Mouse (Mus musculus) neural tube, embryonic 11.5 days (tissue): ENCODE measurements around the gene Arhgef40. TPM values are rescaled to one million over a fixed set of nuclear protein-coding genes. Genes with fewer than 3 reads are reported as not detected.
A peak's percentile ranks its signal among the peaks of the same experiment; 100 is the strongest.

ENCODE experiments used
- ATAC-seq: fragments of 200-750 bp; cut with Nextera tagmentation; 2 replicates; pipeline ENCODE4 v1.8.0; 2017; ENCODE audit warnings: moderate number of reproducible peaks, mild to moderate bottlenecking, moderate TSS enrichment, moderate library complexity; ENCODE audit not compliant: insufficient read depth, low FRiP score, low TSS enrichment
- DNase-seq: peaks from one replicate; pipeline ENCODE4 v3.0.0-alpha.2; 2015; ENCODE audit warnings: low spot score
- H3K27ac ChIP-seq: fragments of 300-500 bp; sonication (generic); 2 replicates; pipeline ENCODE4 v1.5.1; 2014; ENCODE audit warnings: low read depth, mild to moderate bottlenecking, low read length
- H3K27me3 ChIP-seq: fragments of 300-500 bp; sonication (generic); 2 replicates; pipeline ENCODE4 v1.6.1; 2014; ENCODE audit warnings: mild to moderate bottlenecking, low read length, mixed read lengths; ENCODE audit not compliant: control insufficient read depth, insufficient read depth
- H3K36me3 ChIP-seq: fragments of 300-500 bp; sonication (generic); 2 replicates; pipeline ENCODE4 v1.6.1; 2014; ENCODE audit warnings: mild to moderate bottlenecking, low read length, moderate library complexity, mixed read lengths; ENCODE audit not compliant: control insufficient read depth, insufficient read depth
- H3K4me1 ChIP-seq: fragments of 300-500 bp; sonication (generic); 2 replicates; pipeline ENCODE4 v1.6.1; 2014; ENCODE audit warnings: low read length, mixed read lengths; ENCODE audit not compliant: control insufficient read depth, insufficient read depth
- H3K4me2 ChIP-seq: fragments of 300-500 bp; sonication (generic); 2 replicates; pipeline ENCODE4 v1.6.1; 2014; ENCODE audit warnings: low read depth, mild to moderate bottlenecking, moderate library complexity
- H3K4me3 ChIP-seq: fragments of 300-500 bp; sonication (generic); 2 replicates; pipeline ENCODE4 v1.5.1; 2014; ENCODE audit warnings: low read depth, low read length
- H3K9ac ChIP-seq: fragments of 300-500 bp; sonication (generic); 2 replicates; pipeline ENCODE4 v1.6.1; 2014; ENCODE audit warnings: mild to moderate bottlenecking, low read length
- H3K9me3 ChIP-seq: fragments of 300-500 bp; sonication (generic); 2 replicates; pipeline ENCODE4 v1.6.1; 2016; ENCODE audit warnings: low read length; ENCODE audit not compliant: control insufficient read depth
- WGBS: fragments of 180-500 bp; shearing (Covaris S2); extraction: QIAGEN DNeasy Blood & Tissue Kit; methylation state at CpG from one replicate; pipeline ENCODE4 v1.1.7; 2014; 5-methylcytosine and 5-hydroxymethylcytosine counted together
- polyA plus RNA-seq: library from polyadenylated mRNA; unstranded; fragments of >200 nt; fragmentation: Nextera tagmentation; extraction: Ambion mirVana; gene quantifications from 2 replicates; pipeline ENCODE4 v1.2.1, GENCODE M21; 2014

Gene Arhgef40
- polyA plus RNA-seq, 1 experiment from 2014 or later = 77.2 TPM

DNA sequence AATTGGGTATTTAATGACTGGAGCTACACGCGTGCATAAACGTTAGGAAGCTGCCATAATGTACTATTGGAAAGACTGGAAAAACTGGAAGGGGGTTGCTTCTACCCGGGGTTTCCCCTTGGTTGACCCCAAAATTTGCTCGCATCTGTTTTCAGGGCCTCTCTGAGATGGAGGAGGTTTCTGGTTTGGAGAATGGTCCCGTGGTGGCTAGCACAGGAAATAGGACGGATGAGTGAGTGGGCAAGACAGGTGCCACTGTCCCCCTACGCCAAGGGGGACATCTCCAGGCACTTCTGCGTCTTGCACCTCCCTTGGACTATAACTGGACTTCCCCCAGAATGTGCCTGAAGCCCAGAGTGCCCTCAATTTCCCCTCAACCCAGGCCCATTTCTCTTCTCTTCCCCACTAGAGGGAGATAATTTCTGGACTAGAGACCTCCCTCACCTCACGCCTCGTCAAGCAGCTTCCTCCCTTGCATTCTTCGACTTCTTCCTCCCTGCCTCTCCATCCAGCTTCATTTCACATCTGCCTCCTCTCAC lies 34.6 kb downstream of the Arhgef40 start:
- H3K36me3 ChIP-seq = no peaks in the 10 kb centered on the region
- H3K4me2 ChIP-seq = peak overlapping the region; percentile 73
- H3K9me3 ChIP-seq = no peaks in the 10 kb centered on the region
- peak overlapping the region; percentile 47 for H3K4me3 ChIP-seq
- DNase-seq = peak; percentile 24
- peak overlapping the region; percentile 73 for H3K9ac ChIP-seq
- 37% methylated on average over 12 of the region's 12 CpGs for WGBS
- peak overlapping the region; percentile 96 for H3K27ac ChIP-seq
- ATAC-seq = peak; percentile 5; the same call in 1 of the 2 replicates
- H3K27me3 ChIP-seq = no peaks in the 10 kb centered on the region
- H3K4me1 ChIP-seq = peaks cover 40% of the 10 kb centered on the region

- peak overlapping the region; percentile 73 for H3K4me2 ChIP-seq
- H3K27ac ChIP-seq = peak overlapping the region; percentile 96
- H3K36me3 ChIP-seq = no peaks in the 10 kb centered on the region
- H3K9me3 ChIP-seq = no peaks in the 10 kb centered on the region
- no peaks in the 10 kb centered on the region for H3K27me3 ChIP-seq
- WGBS = 0% methylated on average over 71 of the region's 74 CpGs
- peak overlapping the region; percentile 47 for H3K4me3 ChIP-seq
- peaks cover 40% of the 10 kb centered on the region for H3K4me1 ChIP-seq
- H3K9ac ChIP-seq = peak overlapping the region; percentile 73
- DNase-seq (peak; percentile 98), ATAC-seq (peak; percentile 90)
Measured at GRCm38 (mm10) chr14:52019590-52020340, 35.2 kb downstream of the Arhgef40 start.

GRCm38 (mm10) chr14:52020486-52021137 lies 36.1 kb downstream of the Arhgef40 start, which contains the start of gene Zfp219:
TSS of gene Zfp219 (minus strand) at chr14:52020733.
- WGBS = 9% methylated on average over 15 of the region's 15 CpGs
- H3K27me3 ChIP-seq = no peaks in the 10 kb centered on the region
- peak within 1 kb of the TSS; percentile 96 for H3K27ac ChIP-seq
- peak; percentile 24 for ATAC-seq
- no peaks in the 10 kb centered on the region for H3K9me3 ChIP-seq
- peak within 1 kb of the TSS; percentile 73 for H3K9ac ChIP-seq
- DNase-seq = peak; percentile 78
- H3K36me3 ChIP-seq = no peaks in the 10 kb centered on the region
- peak within 1 kb of the TSS; percentile 73 for H3K4me2 ChIP-seq
- H3K4me1 ChIP-seq = peaks cover 34% of the 10 kb centered on the region
- H3K4me3 ChIP-seq = peak within 1 kb of the TSS; percentile 47

GRCm38 (mm10) chr14:52021138-52021529 lies 36.6 kb downstream of the Arhgef40 start:
- H3K9ac ChIP-seq = peak overlapping the region; percentile 73
- ATAC-seq = no peak
- H3K9me3 ChIP-seq = no peaks in the 10 kb centered on the region
- DNase-seq = no peak
- H3K4me3 ChIP-seq = no peak overlapping the region
- H3K36me3 ChIP-seq = no peaks in the 10 kb centered on the region
- H3K4me1 ChIP-seq = peaks cover 28% of the 10 kb centered on the region
- H3K27ac ChIP-seq = peak overlapping the region; percentile 96
- WGBS = 61% methylated on average over 4 of the region's 4 CpGs
- H3K27me3 ChIP-seq = no peaks in the 10 kb centered on the region
- H3K4me2 ChIP-seq = peak overlapping the region; percentile 73; the same call in 1 of the 2 replicates

DNA sequence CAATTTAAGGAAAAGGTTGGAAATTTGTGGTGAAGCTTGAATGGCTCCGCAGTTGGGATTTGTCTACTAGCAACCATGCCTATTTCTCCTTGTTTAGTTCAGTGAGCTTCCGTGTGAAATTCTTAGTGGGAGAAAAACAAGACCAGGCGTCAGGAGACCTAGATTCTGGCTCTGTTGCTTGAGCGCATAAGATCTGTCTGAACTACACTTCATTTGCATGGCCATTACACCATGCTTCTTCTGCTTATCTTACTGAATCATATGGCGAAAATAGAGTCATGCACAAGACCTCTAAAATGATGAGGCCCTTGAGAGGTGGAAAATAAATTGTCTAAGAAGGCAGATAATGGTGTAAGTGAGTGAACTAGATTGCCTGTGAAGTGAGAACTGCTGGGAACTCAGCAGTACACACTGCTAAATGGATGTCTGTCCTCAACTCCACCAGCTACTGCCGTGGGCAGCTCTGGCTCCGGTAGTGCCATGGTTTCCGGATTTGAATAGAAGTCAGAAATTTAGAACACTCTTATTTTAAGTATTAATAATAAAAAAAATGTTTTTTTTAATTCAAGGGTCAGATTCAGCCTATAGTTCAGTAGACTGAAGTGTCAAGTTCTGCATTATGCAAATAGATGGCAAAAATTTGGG lies 37.2 kb downstream of the Arhgef40 start:
- no peak overlapping the region for H3K9ac ChIP-seq
- 90% methylated on average over 8 of the region's 8 CpGs for WGBS
- DNase-seq = no peak
- no peak for ATAC-seq
- H3K36me3 ChIP-seq = no peaks in the 10 kb centered on the region
- peaks cover 23% of the 10 kb centered on the region for H3K4me1 ChIP-seq
- H3K27me3 ChIP-seq = no peaks in the 10 kb centered on the region
- H3K9me3 ChIP-seq = no peaks in the 10 kb centered on the region
- no peak overlapping the region for H3K27ac ChIP-seq
- no peak overlapping the region for H3K4me2 ChIP-seq
- H3K4me3 ChIP-seq = no peak overlapping the region

DNA sequence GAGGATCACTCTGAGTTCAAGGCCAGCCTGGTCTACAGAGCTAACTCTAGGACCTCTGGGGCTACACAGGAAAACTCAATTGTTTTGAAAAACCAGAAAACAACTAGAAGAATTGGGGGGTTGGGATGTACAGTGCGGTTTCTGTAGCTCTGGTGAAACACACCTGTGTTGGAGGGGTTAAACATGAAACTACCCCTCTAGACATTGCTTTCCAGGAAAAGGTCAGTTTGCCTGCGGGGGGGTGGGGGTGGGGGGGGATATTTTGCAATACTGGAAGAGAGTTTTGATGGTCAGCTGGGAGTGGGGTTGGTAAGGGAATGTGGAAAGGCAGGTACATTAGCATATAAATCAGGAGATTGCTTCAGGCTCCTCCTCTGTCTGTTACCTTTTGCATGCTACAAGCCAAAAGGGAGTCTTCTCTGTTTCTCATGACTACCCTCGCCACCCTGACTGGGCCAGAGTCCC lies 37.8 kb downstream of the Arhgef40 start:
- peak overlapping the region; percentile 44 for H3K4me2 ChIP-seq
- 60% methylated on average over 3 of the region's 3 CpGs for WGBS
- DNase-seq (no peak), ATAC-seq (no peak)
- H3K27me3 ChIP-seq = no peaks in the 10 kb centered on the region
- no peaks in the 10 kb centered on the region for H3K9me3 ChIP-seq
- peaks cover 22% of the 10 kb centered on the region for H3K4me1 ChIP-seq
- H3K4me3 ChIP-seq = no peak overlapping the region
- no peak overlapping the region for H3K27ac ChIP-seq
- H3K9ac ChIP-seq = no peak overlapping the region
- no peaks in the 10 kb centered on the region for H3K36me3 ChIP-seq

- peak overlapping the region; percentile 44 for H3K4me2 ChIP-seq
- peaks cover 22% of the 10 kb centered on the region for H3K4me1 ChIP-seq
- peak overlapping the region; percentile 7; the same call in 1 of the 2 replicates for H3K9ac ChIP-seq
- peak overlapping the region; percentile 19 for H3K4me3 ChIP-seq
- no peaks in the 10 kb centered on the region for H3K36me3 ChIP-seq
- no peaks in the 10 kb centered on the region for H3K27me3 ChIP-seq
- no peaks in the 10 kb centered on the region for H3K9me3 ChIP-seq
- 7% methylated on average over 23 of the region's 23 CpGs for WGBS
- no peak overlapping the region for H3K27ac ChIP-seq
- no peak for ATAC-seq
- DNase-seq = peak; percentile 89
Measured at GRCm38 (mm10) chr14:52022709-52023459, 38.4 kb downstream of the Arhgef40 start.

DNA sequence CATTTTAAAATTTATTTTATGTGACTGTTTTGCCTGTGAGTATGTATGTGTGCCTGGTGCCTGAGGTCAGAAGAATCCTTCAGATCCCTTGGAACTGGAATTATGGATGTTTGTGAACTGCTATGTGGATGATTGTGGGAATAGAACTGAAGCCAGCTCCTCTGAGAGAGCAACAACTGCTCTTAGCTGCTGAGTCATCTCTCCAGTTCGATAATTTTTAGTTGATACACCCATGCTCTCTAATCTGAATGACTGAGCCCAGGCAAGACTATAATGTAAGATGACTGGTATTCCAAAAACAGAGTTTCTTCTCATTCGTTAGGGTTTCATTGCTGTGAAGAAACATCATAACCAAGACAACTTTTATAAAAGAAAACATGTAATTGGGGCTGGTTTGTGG lies 39.6 kb downstream of the Arhgef40 start:
- no peaks in the 10 kb centered on the region for H3K36me3 ChIP-seq
- 84% methylated on average over 2 of the region's 2 CpGs for WGBS
- no peak overlapping the region for H3K4me2 ChIP-seq
- no peaks in the 10 kb centered on the region for H3K27me3 ChIP-seq
- ATAC-seq = no peak
- peaks cover 17% of the 10 kb centered on the region for H3K4me1 ChIP-seq
- H3K9ac ChIP-seq = no peak overlapping the region
- no peak overlapping the region for H3K4me3 ChIP-seq
- H3K27ac ChIP-seq = no peak overlapping the region
- no peak for DNase-seq
- no peaks in the 10 kb centered on the region for H3K9me3 ChIP-seq
